Mouse (Mus musculus) adrenal gland (tissue): ENCODE data around the gene Shcbp1l.

Source experiments
- intact Hi-C: fragments of 180-260 bp; cut with DNase I; formaldehyde crosslinking; loops from one replicate; pipeline ENCODE4 v1.15.1; 2025

The Shcbp1l gene

GRCm38 (mm10) chr1:153486767-153487499 lies 62.0 kb downstream of the Shcbp1l start:
- intact Hi-C loops: no loop called here

DNA sequence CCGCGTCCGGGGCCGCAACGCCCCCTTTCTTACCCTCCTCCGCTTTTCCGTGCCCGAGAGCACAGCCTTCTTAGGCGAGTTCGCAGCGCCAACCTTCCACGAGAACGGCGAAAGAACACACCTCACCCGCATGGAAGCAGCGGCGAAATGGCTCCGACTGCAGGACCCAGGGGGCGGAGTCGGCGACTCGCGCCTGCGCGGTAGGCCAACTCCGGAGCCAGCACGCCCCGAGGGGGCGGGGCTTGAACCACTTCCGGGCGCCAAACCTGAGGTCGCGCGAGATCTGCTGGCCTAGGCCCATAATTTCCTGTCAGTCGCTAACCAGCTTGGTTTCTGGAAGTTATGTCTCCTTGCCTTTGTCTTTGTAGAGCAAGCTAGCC lies 62.5 kb downstream of the Shcbp1l start, which contains the start of gene Dhx9:
Dhx9 (minus strand) TSS at position 161 of the 380 bp plus-strand sequence.
- intact Hi-C loops: no loop called here

DNA sequence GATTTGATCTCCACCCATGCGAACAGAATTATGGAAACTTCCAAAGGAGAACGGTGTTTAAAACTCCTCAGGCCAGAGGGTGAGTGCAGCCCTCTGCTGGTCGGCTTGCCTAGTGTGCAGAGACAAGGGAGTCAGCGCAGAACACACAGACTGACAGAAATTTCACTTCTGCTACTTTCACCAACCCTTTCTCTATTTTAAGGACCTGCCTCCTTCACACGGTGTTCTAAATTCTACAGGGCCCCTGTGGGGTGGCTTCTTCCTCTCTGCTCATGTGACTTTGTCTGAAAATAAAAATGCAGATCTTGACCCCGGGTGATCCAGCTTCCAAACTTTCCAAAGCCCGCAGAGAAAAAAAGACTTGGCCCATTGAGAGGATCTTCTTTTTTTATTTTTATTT lies 64.2 kb downstream of the Shcbp1l start:
- intact Hi-C loops: no loop called here

- intact Hi-C loops: no loop called here
Observed at GRCm38 (mm10) chr1:153489540-153489939, 64.6 kb downstream of the Shcbp1l start.

- intact Hi-C loops: loop anchor here (5.0 kb wide), 1 partner anchor 47 kb away; no protein-coding TSS in a partner anchor
Observed at GRCm38 (mm10) chr1:153489963-153490362, 65.0 kb downstream of the Shcbp1l start.

DNA sequence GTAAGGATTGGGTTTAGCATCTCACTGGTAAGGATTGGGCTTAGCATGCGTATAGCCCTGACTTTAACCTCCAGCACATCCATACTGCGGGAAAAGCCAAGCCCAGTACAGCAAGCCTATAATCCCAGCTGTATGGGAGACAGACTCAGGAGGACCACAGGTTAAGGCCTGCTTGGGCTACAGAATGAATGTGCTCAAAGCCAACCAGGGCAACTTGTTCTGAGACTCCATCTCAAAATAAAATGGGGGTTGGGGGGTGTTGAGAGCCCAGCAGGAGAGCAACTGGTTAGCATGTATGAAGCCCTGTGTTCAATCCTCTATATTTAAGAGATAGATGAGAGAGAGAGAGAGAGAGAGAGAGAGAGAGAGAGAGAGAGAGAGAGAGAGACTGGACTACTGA lies 66.4 kb downstream of the Shcbp1l start:
- intact Hi-C loops: loop anchor here (5.0 kb wide), 1 partner anchor 46 kb away; no protein-coding TSS in a partner anchor

DNA sequence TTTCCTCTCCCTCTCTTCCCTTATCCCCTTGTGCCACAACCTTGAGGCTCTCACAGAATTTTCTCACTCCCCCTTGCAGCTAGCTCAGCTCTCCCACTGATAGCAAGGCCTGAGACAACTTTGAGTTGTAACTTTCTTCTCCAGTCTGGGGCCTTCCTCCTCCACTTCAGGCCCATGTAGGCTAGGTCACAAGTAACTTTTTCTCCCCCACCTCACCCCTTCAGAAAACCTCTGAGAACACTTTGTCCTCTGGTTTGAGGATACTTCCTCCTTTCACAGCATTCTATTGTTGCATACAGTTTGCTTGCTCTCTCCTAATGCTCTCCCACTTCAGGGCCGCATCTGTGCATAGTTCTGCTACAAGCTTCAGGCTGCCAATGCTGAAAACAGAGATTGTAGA lies 66.9 kb downstream of the Shcbp1l start:
- intact Hi-C loops: loop anchor here (5.0 kb wide), 1 partner anchor 45 kb away; no protein-coding TSS in a partner anchor

GRCm38 (mm10) chr1:153493338-153493737 lies 68.4 kb downstream of the Shcbp1l start:
- intact Hi-C loops: loop anchor here (5.0 kb wide), 1 partner anchor 44 kb away; no protein-coding TSS in a partner anchor

DNA sequence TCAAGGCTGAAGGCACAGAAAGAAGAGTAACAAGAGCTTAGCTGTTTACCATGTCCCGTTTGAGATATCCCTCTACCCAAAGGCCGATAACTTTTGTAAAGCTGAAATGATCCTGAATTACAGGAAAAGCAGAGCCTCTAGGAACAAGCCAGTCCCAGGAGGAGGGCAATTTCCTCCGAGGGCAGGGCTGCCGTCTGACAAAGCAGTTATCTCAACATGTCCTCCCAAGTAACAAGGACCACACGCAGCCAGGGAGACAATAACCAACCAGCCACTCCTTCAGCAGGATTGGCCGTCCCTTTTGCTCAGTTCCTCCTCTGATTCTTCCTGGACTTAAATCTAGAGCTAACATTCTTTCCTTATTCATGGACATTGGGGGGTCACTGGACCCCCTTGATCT lies 69.0 kb downstream of the Shcbp1l start:
- intact Hi-C loops: loop anchor here (5.0 kb wide), 1 partner anchor 43 kb away; no protein-coding TSS in a partner anchor

DNA sequence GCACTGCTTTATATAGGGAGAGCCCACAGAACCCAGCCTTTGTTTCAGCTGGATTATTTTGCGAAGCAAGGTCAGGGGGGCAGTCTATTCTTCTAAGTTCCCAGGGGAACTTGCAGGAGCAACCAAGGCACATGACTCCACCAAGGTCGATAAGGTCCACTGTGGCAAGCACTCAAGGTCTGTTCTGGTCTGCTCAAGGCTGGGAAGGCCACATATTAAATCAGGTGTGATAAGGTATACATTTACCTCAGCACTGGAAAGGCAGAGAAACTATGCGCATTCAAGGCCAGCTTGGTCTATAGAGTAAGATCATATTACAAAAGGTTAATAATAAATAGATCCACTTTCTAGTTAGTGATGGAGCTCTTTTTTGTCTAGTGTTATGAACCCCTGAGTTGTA lies 71.1 kb downstream of the Shcbp1l start:
- intact Hi-C loops: no loop called here

DNA sequence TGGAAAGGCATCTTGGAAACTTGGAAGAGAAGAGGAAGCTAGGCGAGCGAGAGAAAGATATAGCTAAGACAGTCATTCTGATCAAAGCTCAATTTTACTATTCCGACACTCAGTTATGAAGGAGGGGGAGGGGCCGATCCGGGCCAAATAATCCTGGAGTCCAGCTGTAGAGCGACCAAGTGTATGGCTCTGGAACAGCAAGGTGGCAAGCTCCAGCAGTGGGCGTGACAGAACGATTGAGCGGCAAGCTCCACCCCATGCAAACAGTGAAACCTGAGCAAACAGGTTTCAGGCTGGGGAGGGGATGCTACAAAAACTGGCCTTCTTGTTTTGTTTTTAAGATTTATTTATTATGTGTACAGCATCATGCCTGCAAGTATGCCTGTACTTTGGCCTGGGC lies 75.1 kb downstream of the Shcbp1l start:
- intact Hi-C loops: no loop called here

DNA sequence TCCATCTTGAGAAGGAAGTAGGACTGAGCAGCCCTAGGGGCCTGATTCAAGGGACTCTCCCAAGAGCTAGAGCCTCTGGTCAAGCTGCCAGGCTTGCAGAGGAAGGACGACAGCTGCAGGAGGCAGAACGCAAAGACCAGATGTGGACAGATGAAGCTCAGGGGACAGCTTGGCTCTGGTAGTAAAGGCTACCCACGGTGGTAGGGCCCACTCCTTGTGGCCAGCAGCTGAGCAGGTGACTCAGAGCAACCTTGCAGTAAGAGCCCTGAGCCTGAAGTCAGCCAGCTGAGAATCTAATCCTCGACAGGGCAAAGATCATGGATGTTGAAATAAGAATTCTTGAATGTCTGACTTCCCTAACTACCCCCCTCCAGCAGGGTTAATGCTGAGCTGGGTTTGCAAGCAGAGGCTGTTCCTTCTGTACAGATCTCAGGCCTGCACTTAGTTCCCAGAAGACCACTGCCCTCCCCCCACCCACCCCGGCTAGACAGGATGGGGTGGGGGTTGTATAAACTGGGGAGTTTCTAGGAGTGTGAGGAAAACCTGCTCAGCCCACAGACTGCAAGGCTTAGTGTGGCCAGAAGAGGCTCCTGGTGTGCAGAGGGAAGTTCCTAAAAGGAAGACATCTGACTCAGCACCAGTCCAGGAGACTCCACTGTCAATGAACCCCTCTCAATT lies 76.8 kb downstream of the Shcbp1l start:
- intact Hi-C loops: no loop called here
